Mouse (Mus musculus): ENCODE results near the gene Pax7. TPM values are rescaled to one million over a fixed set of nuclear protein-coding genes. Genes with fewer than 3 reads are reported as not detected.

The Pax7 gene
- polyA plus RNA-seq, 1 experiment from 2014 or later: 0.04 TPM

GRCm38 (mm10) chr4:139804896-139805295, 28.4 kb downstream of the Pax7 start:
- no peak overlapping the region for H3K9ac ChIP-seq (ENCODE audit: low read length)
- no peak overlapping the region for H3K4me2 ChIP-seq (ENCODE audit: low read depth, low read length)
- no peaks in the 10 kb centered on the region for H3K9me3 ChIP-seq (ENCODE audit: control insufficient read depth, low read length)
- no peaks in the 10 kb centered on the region for H3K4me1 ChIP-seq (replicated peaks; ENCODE audit: control insufficient read depth, insufficient read depth, low read length)
- H3K4me3 ChIP-seq (ENCODE audit: low read length): no peak overlapping the region
- WGBS: 68% methylated on average over 8 of the region's 8 CpGs
- H3K36me3 ChIP-seq (ENCODE audit: control insufficient read depth, insufficient read depth, low read length): no peaks in the 10 kb centered on the region
- no peak overlapping the region for H3K27ac ChIP-seq (ENCODE audit: low read length)
- ATAC-seq (ENCODE audit: low read depth): no peak
- H3K27me3 ChIP-seq (ENCODE audit: control insufficient read depth, insufficient read depth, low read depth, low read length): peaks cover 29% of the 10 kb centered on the region

DNA sequence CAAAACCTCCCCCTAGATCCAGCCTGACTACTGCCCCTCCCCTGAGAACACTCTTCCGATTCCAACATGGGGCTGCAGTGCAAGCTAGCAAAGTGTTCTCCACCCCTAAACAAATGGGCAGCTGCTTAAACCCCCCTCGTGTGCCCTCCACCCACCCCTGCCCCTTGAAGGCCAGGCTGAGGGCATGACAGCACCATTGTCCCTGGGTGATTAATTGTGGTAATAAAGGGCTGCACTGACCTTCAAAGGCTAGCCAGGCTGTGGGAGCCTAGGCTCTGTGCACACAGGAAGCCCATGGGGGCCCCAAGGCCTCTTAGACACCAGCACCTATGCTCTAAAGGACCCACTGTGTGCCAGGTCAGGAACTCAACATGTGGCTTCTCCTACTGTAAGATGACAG, 29.3 kb downstream of the Pax7 start:
- H3K27me3 ChIP-seq (ENCODE audit: control insufficient read depth, insufficient read depth, low read depth, low read length): peaks cover 24% of the 10 kb centered on the region
- WGBS: 11% methylated on average over 2 of the region's 2 CpGs
- no peak for ATAC-seq (ENCODE audit: low read depth)
- no peak overlapping the region for H3K27ac ChIP-seq (ENCODE audit: low read length)
- no peak overlapping the region for H3K4me3 ChIP-seq (ENCODE audit: low read length)
- H3K9me3 ChIP-seq (ENCODE audit: control insufficient read depth, low read length): no peaks in the 10 kb centered on the region
- H3K4me1 ChIP-seq (replicated peaks; ENCODE audit: control insufficient read depth, insufficient read depth, low read length): no peaks in the 10 kb centered on the region
- H3K4me2 ChIP-seq (ENCODE audit: low read depth, low read length): no peak overlapping the region
- H3K36me3 ChIP-seq (ENCODE audit: control insufficient read depth, insufficient read depth, low read length): no peaks in the 10 kb centered on the region
- no peak overlapping the region for H3K9ac ChIP-seq (ENCODE audit: low read length)

DNA sequence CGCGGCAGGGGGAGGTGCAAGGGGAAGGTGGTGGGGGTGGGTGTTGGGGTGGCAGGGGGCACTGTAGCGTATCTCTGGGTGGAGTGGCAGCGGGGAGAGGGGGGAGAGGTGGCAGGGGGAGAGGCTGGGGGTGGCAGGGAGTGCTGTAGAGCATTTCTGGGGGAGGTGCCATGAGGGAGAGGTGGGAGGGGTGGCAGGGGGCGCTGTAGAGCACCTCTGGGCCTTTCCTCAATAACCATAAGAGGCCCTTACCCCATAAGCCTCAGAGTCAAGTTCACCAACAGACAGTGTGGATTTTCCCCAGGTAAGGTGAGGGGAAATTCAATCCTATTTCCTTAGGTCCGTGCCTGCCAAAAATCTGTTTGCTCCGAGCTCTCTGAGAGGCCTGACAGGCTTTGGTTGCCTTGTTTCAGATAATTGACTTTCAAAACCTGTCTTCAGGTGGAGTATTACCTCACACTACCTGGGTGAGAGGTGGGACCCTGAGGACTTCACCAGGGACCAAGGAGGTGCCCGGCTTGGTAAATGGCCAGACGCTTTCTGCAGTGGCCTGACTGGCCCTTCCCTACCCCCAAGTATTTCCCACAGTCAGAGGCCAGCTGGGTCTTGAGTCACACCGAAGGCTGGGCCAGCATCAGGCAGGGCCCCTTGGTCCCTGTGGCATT, 33.8 kb downstream of the Pax7 start:
- no peak overlapping the region for H3K27ac ChIP-seq (ENCODE audit: low read length)
- no peak overlapping the region for H3K4me2 ChIP-seq (ENCODE audit: low read depth, low read length)
- no peaks in the 10 kb centered on the region for H3K36me3 ChIP-seq (ENCODE audit: control insufficient read depth, insufficient read depth, low read length)
- 55% methylated on average over 10 of the region's 10 CpGs for WGBS
- no peaks in the 10 kb centered on the region for H3K4me1 ChIP-seq (replicated peaks; ENCODE audit: control insufficient read depth, insufficient read depth, low read length)
- no peak overlapping the region for H3K9ac ChIP-seq (ENCODE audit: low read length)
- H3K4me3 ChIP-seq (ENCODE audit: low read length): no peak overlapping the region
- peaks cover 7% of the 10 kb centered on the region for H3K27me3 ChIP-seq (ENCODE audit: control insufficient read depth, insufficient read depth, low read depth, low read length)
- peak; percentile 64 for ATAC-seq (ENCODE audit: low read depth)
- H3K9me3 ChIP-seq (ENCODE audit: control insufficient read depth, low read length): no peaks in the 10 kb centered on the region

DNA sequence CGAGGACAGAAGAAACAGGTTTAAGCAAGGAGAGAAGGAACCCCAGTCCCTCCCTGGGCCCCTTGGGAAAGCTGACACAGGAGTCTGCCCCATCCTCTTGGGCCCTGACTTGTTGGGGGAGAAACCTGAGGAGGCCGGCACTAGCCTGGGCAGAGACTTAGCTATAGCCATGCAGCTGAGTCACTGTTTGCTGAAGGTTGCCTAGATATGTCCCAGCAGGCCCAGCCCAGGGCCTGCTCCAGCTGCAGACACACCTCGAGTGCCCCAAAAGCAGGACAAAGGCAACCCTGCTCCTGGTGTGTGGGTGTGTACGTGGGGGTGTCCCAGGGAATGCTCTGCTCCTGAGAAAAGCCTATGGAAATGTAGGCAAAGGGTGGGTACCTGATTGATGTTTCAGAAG, 36.0 kb downstream of the Pax7 start:
- peak; percentile 21; the same call in 1 of the 2 replicates for ATAC-seq (ENCODE audit: low read depth)
- WGBS: 27% methylated on average over 4 of the region's 4 CpGs
- H3K36me3 ChIP-seq (ENCODE audit: control insufficient read depth, insufficient read depth, low read length): no peaks in the 10 kb centered on the region
- no peak overlapping the region for H3K4me3 ChIP-seq (ENCODE audit: low read length)
- no peak overlapping the region for H3K4me2 ChIP-seq (ENCODE audit: low read depth, low read length)
- no peak overlapping the region for H3K9ac ChIP-seq (ENCODE audit: low read length)
- peaks cover 9% of the 10 kb centered on the region for H3K27me3 ChIP-seq (ENCODE audit: control insufficient read depth, insufficient read depth, low read depth, low read length)
- no peak overlapping the region for H3K27ac ChIP-seq (ENCODE audit: low read length)
- H3K4me1 ChIP-seq (replicated peaks; ENCODE audit: control insufficient read depth, insufficient read depth, low read length): no peaks in the 10 kb centered on the region
- H3K9me3 ChIP-seq (ENCODE audit: control insufficient read depth, low read length): no peaks in the 10 kb centered on the region

DNA sequence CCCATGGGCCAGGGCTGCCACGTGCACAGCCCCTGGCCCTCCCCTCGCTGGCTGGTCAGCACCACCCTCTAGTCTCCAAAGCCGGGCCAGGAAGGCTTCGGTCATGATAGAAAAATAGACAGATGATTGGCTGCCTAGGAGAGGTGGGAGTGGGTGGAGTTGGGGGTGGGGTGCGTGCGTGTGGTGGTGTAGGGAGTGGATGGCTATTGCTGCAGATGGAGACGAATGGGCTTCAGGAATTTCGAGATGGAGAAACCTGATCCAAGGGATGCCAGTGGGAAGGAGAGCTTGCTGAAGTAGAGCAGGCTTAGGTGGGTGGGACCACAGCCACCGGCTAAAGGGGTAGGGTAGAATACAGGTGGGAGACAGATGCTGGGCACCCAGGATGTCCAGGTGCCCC, 37.2 kb downstream of the Pax7 start:
- 8% methylated on average over 9 of the region's 9 CpGs for WGBS
- Histone ChIP-seq H3K4me2 (ENCODE audit: low read depth, low read length) (no peak overlapping the region), H3K4me3 (ENCODE audit: low read length) (no peak overlapping the region), H3K36me3 (ENCODE audit: control insufficient read depth, insufficient read depth, low read length) (no peaks in the 10 kb centered on the region), H3K4me1 (replicated peaks; ENCODE audit: control insufficient read depth, insufficient read depth, low read length) (no peaks in the 10 kb centered on the region), H3K9ac (ENCODE audit: low read length) (no peak overlapping the region), H3K9me3 (ENCODE audit: control insufficient read depth, low read length) (no peaks in the 10 kb centered on the region), H3K27ac (ENCODE audit: low read length) (no peak overlapping the region), H3K27me3 (ENCODE audit: control insufficient read depth, insufficient read depth, low read depth, low read length) (peaks cover 7% of the 10 kb centered on the region)
- ATAC-seq (ENCODE audit: low read depth): peak; percentile 34; the same call in 1 of the 2 replicates

- H3K4me3 ChIP-seq (ENCODE audit: low read length): no peak overlapping the region
- ATAC-seq (ENCODE audit: low read depth): no peak
- no peaks in the 10 kb centered on the region for H3K4me1 ChIP-seq (replicated peaks; ENCODE audit: control insufficient read depth, insufficient read depth, low read length)
- H3K27me3 ChIP-seq (ENCODE audit: control insufficient read depth, insufficient read depth, low read depth, low read length): peaks cover 5% of the 10 kb centered on the region
- 32% methylated on average over 8 of the region's 8 CpGs for WGBS
- no peaks in the 10 kb centered on the region for H3K36me3 ChIP-seq (ENCODE audit: control insufficient read depth, insufficient read depth, low read length)
- no peaks in the 10 kb centered on the region; the same call in 1 of the 2 replicates for H3K9me3 ChIP-seq (ENCODE audit: control insufficient read depth, low read length)
- H3K4me2 ChIP-seq (ENCODE audit: low read depth, low read length): no peak overlapping the region
- H3K27ac ChIP-seq (ENCODE audit: low read length): no peak overlapping the region
- H3K9ac ChIP-seq (ENCODE audit: low read length): no peak overlapping the region
Observed at GRCm38 (mm10) chr4:139791168-139791567, 42.2 kb downstream of the Pax7 start.

DNA sequence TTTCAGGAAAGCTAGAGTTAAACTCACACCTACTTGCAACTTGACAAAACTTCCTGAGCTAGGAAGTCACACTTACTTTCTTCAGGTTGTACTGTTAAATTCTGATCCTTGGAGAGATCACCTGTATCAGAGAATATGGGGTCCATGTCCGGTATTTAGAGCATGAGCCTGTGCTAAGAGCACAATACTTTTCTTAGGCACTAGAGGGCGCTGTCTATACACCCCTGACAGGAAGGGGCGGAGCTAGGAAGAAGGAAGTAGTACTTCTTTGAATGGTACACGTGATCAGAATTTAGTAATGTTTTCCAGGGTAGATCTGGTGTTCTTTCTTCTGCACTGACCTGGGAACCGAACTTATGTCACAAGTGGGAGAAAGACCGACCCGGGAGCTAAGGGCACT, 43.6 kb downstream of the Pax7 start:
- Histone ChIP-seq H3K4me3 (ENCODE audit: low read length) (no peak overlapping the region), H3K9me3 (ENCODE audit: control insufficient read depth, low read length) (no peaks in the 10 kb centered on the region; the same call in 1 of the 2 replicates), H3K36me3 (ENCODE audit: control insufficient read depth, insufficient read depth, low read length) (no peaks in the 10 kb centered on the region), H3K9ac (ENCODE audit: low read length) (no peak overlapping the region), H3K27ac (ENCODE audit: low read length) (no peak overlapping the region), H3K27me3 (ENCODE audit: control insufficient read depth, insufficient read depth, low read depth, low read length) (peaks cover 3% of the 10 kb centered on the region; the same call in 1 of the 2 replicates), H3K4me2 (ENCODE audit: low read depth, low read length) (no peak overlapping the region), H3K4me1 (replicated peaks; ENCODE audit: control insufficient read depth, insufficient read depth, low read length) (no peaks in the 10 kb centered on the region)
- ATAC-seq (ENCODE audit: low read depth): no peak
- 81% methylated on average over 7 of the region's 7 CpGs for WGBS

- no peak for ATAC-seq (ENCODE audit: low read depth)
- Histone ChIP-seq H3K36me3 (ENCODE audit: control insufficient read depth, insufficient read depth, low read length) (no peaks in the 10 kb centered on the region), H3K9ac (ENCODE audit: low read length) (no peak overlapping the region), H3K27ac (ENCODE audit: low read length) (no peak overlapping the region), H3K4me3 (ENCODE audit: low read length) (no peak overlapping the region), H3K4me2 (ENCODE audit: low read depth, low read length) (no peak overlapping the region), H3K4me1 (replicated peaks; ENCODE audit: control insufficient read depth, insufficient read depth, low read length) (no peaks in the 10 kb centered on the region), H3K27me3 (ENCODE audit: control insufficient read depth, insufficient read depth, low read depth, low read length) (peaks cover 5% of the 10 kb centered on the region; the same call in 1 of the 2 replicates), H3K9me3 (ENCODE audit: control insufficient read depth, low read length) (no peaks in the 10 kb centered on the region)
- 36% methylated on average over 9 of the region's 9 CpGs for WGBS
Observed at GRCm38 (mm10) chr4:139782926-139783467, 50.3 kb downstream of the Pax7 start.

DNA sequence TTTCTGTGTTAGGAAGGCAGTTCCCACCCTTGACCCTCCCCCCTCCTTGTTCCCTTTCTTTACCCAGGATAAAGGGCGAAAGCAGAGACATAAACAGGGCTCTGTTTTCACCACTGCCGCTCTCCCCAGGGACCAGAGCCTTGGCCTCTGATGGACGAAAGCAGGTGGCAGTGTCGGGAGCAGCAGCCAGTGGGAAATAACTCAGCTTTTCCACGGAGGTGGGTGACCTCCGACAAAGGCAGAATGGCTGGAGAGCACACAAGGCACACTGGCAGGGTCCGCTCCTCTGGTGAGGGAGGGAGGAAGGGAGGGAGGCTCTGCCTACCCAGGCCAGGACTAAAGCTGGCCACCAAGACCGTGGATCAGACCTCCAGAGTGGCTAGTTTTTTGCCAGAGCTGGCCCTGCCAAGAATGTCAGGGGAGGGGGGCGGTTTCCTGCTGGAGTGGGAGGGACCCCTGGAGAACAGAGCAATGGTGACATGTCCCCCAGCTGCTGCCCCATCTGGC, 62.1 kb downstream of the Pax7 start:
- Histone ChIP-seq H3K27ac (ENCODE audit: low read length) (no peak overlapping the region), H3K27me3 (ENCODE audit: control insufficient read depth, insufficient read depth, low read depth, low read length) (peaks cover 39% of the 10 kb centered on the region), H3K36me3 (ENCODE audit: control insufficient read depth, insufficient read depth, low read length) (no peaks in the 10 kb centered on the region), H3K4me2 (ENCODE audit: low read depth, low read length) (no peak overlapping the region), H3K9ac (ENCODE audit: low read length) (no peak overlapping the region), H3K9me3 (ENCODE audit: control insufficient read depth, low read length) (no peaks in the 10 kb centered on the region), H3K4me1 (replicated peaks; ENCODE audit: control insufficient read depth, insufficient read depth, low read length) (no peaks in the 10 kb centered on the region), H3K4me3 (ENCODE audit: low read length) (no peak overlapping the region)
- no peak for ATAC-seq (ENCODE audit: low read depth)
- WGBS: 16% methylated on average over 9 of the region's 9 CpGs

Measured in lung, embryonic 16.5 days (tissue).